Mouse (Mus musculus): ENCODE measurements around the gene Itgb1. TPM values are rescaled to one million over a fixed set of nuclear protein-coding genes. Genes with fewer than 3 reads are reported as not detected.

Gene Itgb1
- polyA plus RNA-seq, 1 experiment from 2014 or later: 101 TPM

- no peak overlapping the region for H3K4me3 ChIP-seq
- H3K4me1 ChIP-seq (replicated peaks): no peaks in the 10 kb centered on the region
- H3K4me2 ChIP-seq: no peak overlapping the region
- H3K27ac ChIP-seq: no peak overlapping the region
- H3K27me3 ChIP-seq: no peaks in the 10 kb centered on the region
- no peaks in the 10 kb centered on the region for H3K36me3 ChIP-seq
- WGBS: 76% methylated on average over 2 of the region's 2 CpGs
- ATAC-seq (ENCODE audit: low FRiP score): no peak
- no peaks in the 10 kb centered on the region for H3K9me3 ChIP-seq
- no peak overlapping the region for H3K9ac ChIP-seq
These were observed 22.3 kb upstream of the Itgb1 start for GRCm38 (mm10) chr8:128663106-128663505.

- no peak overlapping the region for H3K4me2 ChIP-seq
- no peaks in the 10 kb centered on the region for H3K4me1 ChIP-seq (replicated peaks)
- no peak for ATAC-seq (ENCODE audit: low FRiP score)
- H3K36me3 ChIP-seq: no peaks in the 10 kb centered on the region
- no peak overlapping the region for H3K27ac ChIP-seq
- no peak overlapping the region for H3K4me3 ChIP-seq
- no peaks in the 10 kb centered on the region for H3K9me3 ChIP-seq
- no peak overlapping the region for H3K9ac ChIP-seq
- no peaks in the 10 kb centered on the region for H3K27me3 ChIP-seq
- whole genome bisulfite sequencing: 83% methylated on average over 4 of the region's 4 CpGs
These were observed 18.7 kb upstream of the Itgb1 start for GRCm38 (mm10) chr8:128666576-128667263.

GRCm38 (mm10) chr8:128671813-128672212 is 13.6 kb upstream of the Itgb1 start:
- Histone ChIP-seq H3K27ac (no peak overlapping the region), H3K27me3 (no peaks in the 10 kb centered on the region), H3K36me3 (no peaks in the 10 kb centered on the region), H3K4me1 (replicated peaks) (no peaks in the 10 kb centered on the region), H3K4me2 (no peak overlapping the region), H3K9ac (no peak overlapping the region), H3K9me3 (no peaks in the 10 kb centered on the region), H3K4me3 (no peak overlapping the region)
- no peak for ATAC-seq (ENCODE audit: low FRiP score)
- 96% methylated on average over 1 of the region's 1 CpGs for WGBS

- Histone ChIP-seq H3K4me1 (replicated peaks) (no peaks in the 10 kb centered on the region), H3K4me3 (no peak overlapping the region), H3K9ac (no peak overlapping the region), H3K4me2 (no peak overlapping the region), H3K27me3 (no peaks in the 10 kb centered on the region), H3K36me3 (no peaks in the 10 kb centered on the region), H3K27ac (no peak overlapping the region), H3K9me3 (no peaks in the 10 kb centered on the region)
- ATAC-seq (ENCODE audit: low FRiP score): no peak
- 89% methylated on average over 2 of the region's 2 CpGs for WGBS
These were observed 13.0 kb upstream of the Itgb1 start for GRCm38 (mm10) chr8:128672441-128672840.

GRCm38 (mm10) chr8:128672950-128673349 is 12.5 kb upstream of the Itgb1 start:
- Histone ChIP-seq H3K4me1 (replicated peaks) (no peaks in the 10 kb centered on the region), H3K4me2 (no peak overlapping the region), H3K4me3 (no peak overlapping the region), H3K27ac (no peak overlapping the region), H3K9me3 (no peaks in the 10 kb centered on the region), H3K9ac (no peak overlapping the region), H3K27me3 (no peaks in the 10 kb centered on the region), H3K36me3 (no peaks in the 10 kb centered on the region)
- WGBS: 78% methylated on average over 1 of the region's 1 CpGs
- ATAC-seq (ENCODE audit: low FRiP score): no peak

GRCm38 (mm10) chr8:128675848-128676629 is 9.4 kb upstream of the Itgb1 start:
- no peak for ATAC-seq (ENCODE audit: low FRiP score)
- 90% methylated on average over 3 of the region's 3 CpGs for WGBS
- Histone ChIP-seq H3K4me1 (replicated peaks) (no peaks in the 10 kb centered on the region), H3K27ac (no peak overlapping the region), H3K27me3 (no peaks in the 10 kb centered on the region), H3K9ac (no peak overlapping the region), H3K36me3 (no peaks in the 10 kb centered on the region), H3K4me2 (no peak overlapping the region), H3K4me3 (no peak overlapping the region), H3K9me3 (no peaks in the 10 kb centered on the region)

GRCm38 (mm10) chr8:128679909-128680308 is 5.5 kb upstream of the Itgb1 start:
- no peak for ATAC-seq (ENCODE audit: low FRiP score)
- H3K36me3 ChIP-seq: no peaks in the 10 kb centered on the region
- H3K4me2 ChIP-seq: no peak overlapping the region
- H3K4me3 ChIP-seq: no peak overlapping the region
- H3K4me1 ChIP-seq (replicated peaks): no peaks in the 10 kb centered on the region; the same call in 1 of the 2 replicates
- no peak overlapping the region for H3K27ac ChIP-seq
- H3K9me3 ChIP-seq: no peaks in the 10 kb centered on the region
- WGBS: 81% methylated on average over 2 of the region's 2 CpGs
- H3K27me3 ChIP-seq: no peaks in the 10 kb centered on the region
- no peak overlapping the region for H3K9ac ChIP-seq

- no peaks in the 10 kb centered on the region for H3K27me3 ChIP-seq
- H3K4me3 ChIP-seq: no peak overlapping the region
- no peaks in the 10 kb centered on the region for H3K9me3 ChIP-seq
- H3K4me2 ChIP-seq: no peak overlapping the region
- H3K4me1 ChIP-seq (replicated peaks): no peaks in the 10 kb centered on the region; the same call in 1 of the 2 replicates
- WGBS: 93% methylated on average over 2 of the region's 2 CpGs
- H3K27ac ChIP-seq: no peak overlapping the region
- no peak overlapping the region for H3K9ac ChIP-seq
- H3K36me3 ChIP-seq: no peaks in the 10 kb centered on the region
- ATAC-seq (ENCODE audit: low FRiP score): no peak
These were observed 4.7 kb upstream of the Itgb1 start for GRCm38 (mm10) chr8:128680548-128681325.

GRCm38 (mm10) chr8:128681970-128682369 is 3.5 kb upstream of the Itgb1 start:
- WGBS: 91% methylated on average over 3 of the region's 3 CpGs
- Histone ChIP-seq H3K4me2 (no peak overlapping the region), H3K27ac (no peak overlapping the region)

GRCm38 (mm10) chr8:128684609-128685506 is 596 bp upstream of the Itgb1 start:
- H3K36me3 ChIP-seq: no peaks in the 10 kb centered on the region
- 10% methylated on average over 25 of the region's 25 CpGs for WGBS
- H3K4me3 ChIP-seq: peak overlapping the region; percentile 87

More at GRCm38 (mm10) chr8:128681970-128682369, 3.5 kb upstream of the Itgb1 start:
- Histone ChIP-seq H3K4me1 (replicated peaks) (peaks cover under 1% of the 10 kb centered on the region; the same call in 1 of the 2 replicates), H3K9me3 (no peaks in the 10 kb centered on the region), H3K4me3 (no peak overlapping the region), H3K36me3 (no peaks in the 10 kb centered on the region), H3K9ac (no peak overlapping the region), H3K27me3 (no peaks in the 10 kb centered on the region)
- no peak for ATAC-seq (ENCODE audit: low FRiP score)

GRCm38 (mm10) chr8:128686429-128686990 is 1.1 kb downstream of the Itgb1 start:
- 2% methylated on average over 2 of the region's 2 CpGs for WGBS
- ATAC-seq (ENCODE audit: low FRiP score): no peak

More at GRCm38 (mm10) chr8:128684609-128685506, 596 bp upstream of the Itgb1 start:
- H3K4me2 ChIP-seq: peak overlapping the region; percentile 80
- peaks cover 16% of the 10 kb centered on the region for H3K4me1 ChIP-seq (replicated peaks)
- H3K9me3 ChIP-seq: no peaks in the 10 kb centered on the region
- no peaks in the 10 kb centered on the region for H3K27me3 ChIP-seq
- ATAC-seq (ENCODE audit: low FRiP score): peak; percentile 84
- H3K27ac ChIP-seq: peak overlapping the region; percentile 100
- peak overlapping the region; percentile 99 for H3K9ac ChIP-seq

More at GRCm38 (mm10) chr8:128686429-128686990, 1.1 kb downstream of the Itgb1 start:
- Histone ChIP-seq H3K9me3 (no peaks in the 10 kb centered on the region), H3K9ac (peak overlapping the region; percentile 99), H3K4me2 (peak overlapping the region; percentile 80), H3K36me3 (no peaks in the 10 kb centered on the region), H3K4me1 (replicated peaks) (peaks cover 24% of the 10 kb centered on the region), H3K27ac (peak overlapping the region; percentile 100), H3K27me3 (no peaks in the 10 kb centered on the region), H3K4me3 (peak overlapping the region; percentile 87)
